Mouse (Mus musculus): ENCODE measurements around the gene Lrrc74a.

Lrrc74a gene

GRCm38 (mm10) chr12:86787020-86787553, 52.9 kb downstream of the Lrrc74a start:
- no peak for DNase-seq

- DNase-seq, result no peak
Measured at GRCm38 (mm10) chr12:86790100-86790848, 56.1 kb downstream of the Lrrc74a start.

- no peak for DNase-seq
Measured at GRCm38 (mm10) chr12:86790849-86791127, 56.6 kb downstream of the Lrrc74a start.

GRCm38 (mm10) chr12:86791987-86792386, 57.8 kb downstream of the Lrrc74a start:
- no peak for DNase-seq

GRCm38 (mm10) chr12:86793830-86794229, 59.7 kb downstream of the Lrrc74a start:
- DNase-seq, result no peak

- DNase-seq, result no peak
Measured at GRCm38 (mm10) chr12:86794331-86794730, 60.2 kb downstream of the Lrrc74a start.

GRCm38 (mm10) chr12:86795076-86795837, 61.1 kb downstream of the Lrrc74a start:
- no peak for DNase-seq

- DNase-seq, result peak; percentile 75
Measured at GRCm38 (mm10) chr12:86795838-86796232, 61.7 kb downstream of the Lrrc74a start.

- DNase-seq, result no peak
Measured at GRCm38 (mm10) chr12:86796351-86796750, 62.2 kb downstream of the Lrrc74a start.

GRCm38 (mm10) chr12:86797771-86798170, 63.6 kb downstream of the Lrrc74a start:
- DNase-seq, result no peak

- peak; percentile 86 for DNase-seq
Measured at GRCm38 (mm10) chr12:86798773-86799540, 64.8 kb downstream of the Lrrc74a start.

GRCm38 (mm10) chr12:86799786-86800185, 65.6 kb downstream of the Lrrc74a start:
- DNase-seq, result no peak

GRCm38 (mm10) chr12:86800336-86800735, 66.2 kb downstream of the Lrrc74a start:
- DNase-seq, result no peak

GRCm38 (mm10) chr12:86800765-86801147, 66.6 kb downstream of the Lrrc74a start:
- DNase-seq, result no peak

GRCm38 (mm10) chr12:86801148-86802004, 67.2 kb downstream of the Lrrc74a start:
- DNase-seq, result peak; percentile 93

GRCm38 (mm10) chr12:86802005-86802671, 68.0 kb downstream of the Lrrc74a start:
- DNase-seq, result peak; percentile 58

GRCm38 (mm10) chr12:86802899-86803298, 68.7 kb downstream of the Lrrc74a start:
- DNase-seq, result no peak

- DNase-seq, result no peak
Measured at GRCm38 (mm10) chr12:86803651-86804307, 69.6 kb downstream of the Lrrc74a start.

GRCm38 (mm10) chr12:86804308-86804700, 70.1 kb downstream of the Lrrc74a start:
- no peak for DNase-seq

- no peak for DNase-seq
Measured at GRCm38 (mm10) chr12:86804857-86805256, 70.7 kb downstream of the Lrrc74a start.

GRCm38 (mm10) chr12:86805315-86805714, 71.1 kb downstream of the Lrrc74a start:
- DNase-seq, result no peak
